Mouse (Mus musculus): ENCODE data around the gene Taf4. TPM values are rescaled to one million over a fixed set of nuclear protein-coding genes. Genes with fewer than 3 reads are reported as not detected.

The Taf4 gene
- polyA plus RNA-seq, 1 experiment = 22.9 TPM

DNA sequence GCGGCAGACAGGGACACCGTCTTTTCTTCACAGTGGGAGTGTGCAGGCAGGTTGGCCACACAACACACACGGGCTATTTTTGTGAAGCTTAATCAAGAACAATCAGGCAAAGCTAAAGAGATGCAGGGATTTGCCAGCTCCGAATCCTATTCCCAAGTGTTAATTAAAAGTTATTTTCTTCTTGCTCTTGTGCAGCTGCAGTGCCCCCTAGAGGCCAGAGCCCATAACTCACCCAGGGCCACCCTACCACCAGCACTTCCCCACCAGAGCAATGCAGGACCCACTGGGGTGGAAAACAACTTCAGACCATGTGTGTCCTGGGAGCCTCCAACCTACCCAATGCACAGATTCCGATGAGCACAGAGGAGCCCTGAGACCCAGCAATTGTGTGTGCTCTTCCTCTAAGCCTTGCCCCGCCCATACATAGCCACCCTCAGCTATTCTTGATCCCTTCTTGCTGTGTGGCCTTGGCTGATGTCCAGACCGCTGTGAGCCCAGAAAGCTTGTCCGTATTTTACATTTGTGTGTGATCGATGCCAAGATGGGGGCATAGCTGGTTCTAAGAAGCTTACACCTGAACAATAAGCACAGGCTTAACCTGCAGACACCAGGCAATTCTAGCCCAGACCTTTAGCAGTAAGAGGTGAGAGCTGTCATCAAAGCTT is 98.8 kb downstream of the Taf4 start:
- WGBS = 65% methylated on average over 9 of the region's 9 CpGs
- H3K4me1 ChIP-seq (ENCODE audit: control insufficient read depth, insufficient read depth, low read length) = no peaks in the 10 kb centered on the region
- H3K27ac ChIP-seq (ENCODE audit: control insufficient read depth, insufficient read depth, low read depth, low read length, poor library complexity) = no peak overlapping the region
- H3K4me3 ChIP-seq (replicated peaks; ENCODE audit: control insufficient read depth, low read depth, low read length) = no peak overlapping the region
- TF ChIP-seq CTCF (IDR thresholded peaks at IDR 0.05; ENCODE audit: control insufficient read depth, insufficient read depth, low read length) (peak; percentile 66), POLR2A (IDR thresholded peaks at IDR 0.05; ENCODE audit: borderline replicate concordance, control insufficient read depth, low read depth, low read length) (no peak)

DNA sequence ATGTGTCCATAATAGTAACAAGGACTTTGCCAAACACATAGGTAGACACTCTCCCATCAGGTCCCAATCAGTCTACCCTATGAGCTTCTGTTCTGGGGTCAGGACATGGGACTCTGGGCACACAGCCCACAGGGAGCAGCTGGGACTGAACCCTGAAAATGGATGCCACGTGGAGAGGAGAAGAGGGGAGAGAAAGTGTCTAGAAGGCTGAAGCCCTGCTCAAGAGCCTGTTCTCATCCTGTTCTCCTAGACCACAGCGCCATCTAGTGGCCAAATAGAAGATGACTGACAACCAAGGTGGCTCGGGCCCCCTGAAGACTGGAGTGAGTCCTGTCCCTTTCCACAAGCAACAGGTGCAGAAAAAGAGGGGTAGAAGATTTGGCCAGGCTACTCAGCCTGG is 101.3 kb downstream of the Taf4 start:
- 0% methylated on average over 3 of the region's 3 CpGs for WGBS
- no peaks in the 10 kb centered on the region for H3K4me1 ChIP-seq (ENCODE audit: control insufficient read depth, insufficient read depth, low read length)
- no peak overlapping the region for H3K27ac ChIP-seq (ENCODE audit: control insufficient read depth, insufficient read depth, low read depth, low read length, poor library complexity)
- H3K4me3 ChIP-seq (replicated peaks; ENCODE audit: control insufficient read depth, low read depth, low read length) = no peak overlapping the region
- TF ChIP-seq POLR2A (IDR thresholded peaks at IDR 0.05; ENCODE audit: borderline replicate concordance, control insufficient read depth, low read depth, low read length) (no peak), CTCF (IDR thresholded peaks at IDR 0.05; ENCODE audit: control insufficient read depth, insufficient read depth, low read length) (peak; percentile 80)

DNA sequence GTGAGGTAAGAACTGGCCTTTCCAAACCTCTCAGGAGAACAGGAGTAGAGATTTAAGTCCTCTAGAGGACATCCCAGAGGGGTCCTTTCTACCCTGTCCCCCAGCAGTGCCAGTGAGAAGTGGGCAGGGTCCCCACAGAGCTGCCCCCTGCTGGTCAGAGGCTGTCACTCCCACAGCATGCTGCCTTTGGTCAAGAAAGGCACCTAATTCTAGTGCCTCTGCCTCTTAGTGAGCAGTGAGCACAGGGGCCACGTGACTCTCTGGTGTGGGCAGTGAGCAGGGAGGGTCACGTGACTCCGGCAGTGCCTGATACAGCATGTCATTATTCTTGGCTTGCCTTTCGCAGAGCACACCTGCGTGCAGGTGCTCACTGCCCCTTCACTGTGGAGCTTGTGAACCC is 103.1 kb downstream of the Taf4 start:
- no peak overlapping the region for H3K27ac ChIP-seq (ENCODE audit: control insufficient read depth, insufficient read depth, low read depth, low read length, poor library complexity)
- H3K4me1 ChIP-seq (ENCODE audit: control insufficient read depth, insufficient read depth, low read length) = no peaks in the 10 kb centered on the region
- H3K4me3 ChIP-seq (replicated peaks; ENCODE audit: control insufficient read depth, low read depth, low read length) = no peak overlapping the region
- WGBS = 39% methylated on average over 5 of the region's 5 CpGs
- TF ChIP-seq POLR2A (IDR thresholded peaks at IDR 0.05; ENCODE audit: borderline replicate concordance, control insufficient read depth, low read depth, low read length) (no peak), CTCF (IDR thresholded peaks at IDR 0.05; ENCODE audit: control insufficient read depth, insufficient read depth, low read length) (peak; percentile 49; the same call in 1 of the 2 replicates)

DNA sequence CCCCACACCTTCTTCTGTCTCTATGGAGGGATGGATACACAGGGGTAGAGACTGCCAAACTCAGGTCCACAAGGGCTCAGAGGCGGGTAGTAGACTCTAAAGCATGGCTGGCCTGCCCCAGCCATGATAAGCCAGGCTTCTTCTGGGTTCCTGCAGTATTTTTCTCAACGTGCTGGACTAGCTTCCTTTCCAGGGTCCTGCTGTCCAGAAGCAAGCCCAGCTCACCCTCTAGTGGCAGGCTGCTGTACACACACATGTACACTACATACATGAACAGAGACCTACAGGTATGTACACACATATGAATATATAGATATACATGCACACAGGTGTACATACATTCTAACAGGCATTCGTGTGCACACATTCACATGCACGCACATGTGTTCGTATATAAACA is 103.7 kb downstream of the Taf4 start:
- H3K4me1 ChIP-seq (ENCODE audit: control insufficient read depth, insufficient read depth, low read length) = no peaks in the 10 kb centered on the region
- WGBS = 62% methylated on average over 5 of the region's 5 CpGs
- H3K27ac ChIP-seq (ENCODE audit: control insufficient read depth, insufficient read depth, low read depth, low read length, poor library complexity) = no peak overlapping the region
- H3K4me3 ChIP-seq (replicated peaks; ENCODE audit: control insufficient read depth, low read depth, low read length) = no peak overlapping the region
- TF ChIP-seq CTCF (IDR thresholded peaks at IDR 0.05; ENCODE audit: control insufficient read depth, insufficient read depth, low read length) = peak; percentile 27; the same call in 1 of the 2 replicates
- no peak for TF ChIP-seq POLR2A (IDR thresholded peaks at IDR 0.05; ENCODE audit: borderline replicate concordance, control insufficient read depth, low read depth, low read length)

DNA sequence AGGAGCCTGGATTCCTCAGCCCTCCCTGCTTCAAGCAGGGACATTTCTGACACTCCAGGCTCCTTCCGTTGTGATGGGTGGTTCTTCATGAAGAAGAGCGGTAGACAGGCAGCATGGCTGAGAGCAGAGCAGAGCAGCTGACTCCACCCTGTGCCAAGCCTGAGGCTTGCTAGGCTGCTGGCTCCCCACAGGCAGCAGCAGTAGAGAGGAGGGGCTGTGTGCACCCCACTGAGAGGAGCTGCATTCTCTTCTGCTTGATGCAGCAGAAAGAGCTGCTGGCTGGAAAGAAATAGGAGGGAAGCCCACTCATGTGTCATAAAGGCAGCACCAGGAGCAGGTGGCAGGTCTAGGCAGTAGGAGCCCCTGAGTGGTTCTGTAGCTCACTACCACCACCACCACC is 106.6 kb downstream of the Taf4 start:
- Histone ChIP-seq H3K4me1 (ENCODE audit: control insufficient read depth, insufficient read depth, low read length) (no peaks in the 10 kb centered on the region), H3K4me3 (replicated peaks; ENCODE audit: control insufficient read depth, low read depth, low read length) (no peak overlapping the region), H3K27ac (ENCODE audit: control insufficient read depth, insufficient read depth, low read depth, low read length, poor library complexity) (no peak overlapping the region)
- 37% methylated on average over 2 of the region's 2 CpGs for whole genome bisulfite sequencing
- TF ChIP-seq POLR2A (IDR thresholded peaks at IDR 0.05; ENCODE audit: borderline replicate concordance, control insufficient read depth, low read depth, low read length) (no peak), CTCF (IDR thresholded peaks at IDR 0.05; ENCODE audit: control insufficient read depth, insufficient read depth, low read length) (no peak)

DNA sequence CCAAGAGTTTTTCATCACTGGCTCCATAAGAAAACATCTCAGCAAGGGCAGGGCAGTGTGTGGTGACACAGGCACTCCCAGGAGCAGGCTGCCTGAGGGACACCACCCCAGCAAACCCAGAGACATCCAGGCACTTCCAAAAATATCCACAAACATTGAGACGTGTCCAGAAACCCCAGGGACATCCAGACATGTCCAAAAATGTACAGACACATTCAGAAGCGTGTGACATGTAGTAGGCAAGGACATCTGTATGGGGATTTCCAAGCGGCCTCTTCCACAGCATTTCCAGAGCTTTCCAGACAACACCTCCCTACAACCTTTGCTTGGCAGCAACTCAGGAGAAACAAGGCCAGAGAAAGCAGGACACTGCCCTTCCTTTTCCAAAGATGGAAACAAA is 108.8 kb downstream of the Taf4 start:
- H3K4me3 ChIP-seq (replicated peaks; ENCODE audit: control insufficient read depth, low read depth, low read length) = no peak overlapping the region
- WGBS = 58% methylated on average over 3 of the region's 3 CpGs
- no peaks in the 10 kb centered on the region for H3K4me1 ChIP-seq (ENCODE audit: control insufficient read depth, insufficient read depth, low read length)
- TF ChIP-seq CTCF (IDR thresholded peaks at IDR 0.05; ENCODE audit: control insufficient read depth, insufficient read depth, low read length) (no peak), POLR2A (IDR thresholded peaks at IDR 0.05; ENCODE audit: borderline replicate concordance, control insufficient read depth, low read depth, low read length) (no peak)
- no peak overlapping the region for H3K27ac ChIP-seq (ENCODE audit: control insufficient read depth, insufficient read depth, low read depth, low read length, poor library complexity)

DNA sequence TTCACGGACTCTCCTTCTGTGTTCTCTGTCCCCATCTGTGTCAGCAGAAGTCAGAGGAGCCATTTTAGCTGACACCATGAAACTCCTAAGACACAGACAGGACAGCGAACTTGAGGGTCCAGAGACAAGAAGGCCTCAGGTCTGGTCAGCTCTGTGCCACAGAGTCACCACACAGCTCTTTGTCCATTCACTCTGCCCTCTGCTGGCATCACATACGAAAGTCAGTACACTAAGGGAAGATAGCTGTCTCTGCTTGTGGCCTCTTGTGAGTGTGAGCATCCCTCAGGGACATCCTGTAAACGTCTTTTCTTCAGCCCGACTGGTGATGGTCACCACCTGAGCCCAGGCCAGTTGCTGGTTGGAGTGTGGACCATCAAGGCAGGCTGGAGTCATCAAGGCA is 111.3 kb downstream of the Taf4 start:
- TF ChIP-seq CTCF (IDR thresholded peaks at IDR 0.05; ENCODE audit: control insufficient read depth, insufficient read depth, low read length) (no peak), POLR2A (IDR thresholded peaks at IDR 0.05; ENCODE audit: borderline replicate concordance, control insufficient read depth, low read depth, low read length) (no peak)
- Histone ChIP-seq H3K4me1 (ENCODE audit: control insufficient read depth, insufficient read depth, low read length) (no peaks in the 10 kb centered on the region), H3K4me3 (replicated peaks; ENCODE audit: control insufficient read depth, low read depth, low read length) (no peak overlapping the region), H3K27ac (ENCODE audit: control insufficient read depth, insufficient read depth, low read depth, low read length, poor library complexity) (no peak overlapping the region)
- WGBS = 59% methylated on average over 5 of the region's 5 CpGs

DNA sequence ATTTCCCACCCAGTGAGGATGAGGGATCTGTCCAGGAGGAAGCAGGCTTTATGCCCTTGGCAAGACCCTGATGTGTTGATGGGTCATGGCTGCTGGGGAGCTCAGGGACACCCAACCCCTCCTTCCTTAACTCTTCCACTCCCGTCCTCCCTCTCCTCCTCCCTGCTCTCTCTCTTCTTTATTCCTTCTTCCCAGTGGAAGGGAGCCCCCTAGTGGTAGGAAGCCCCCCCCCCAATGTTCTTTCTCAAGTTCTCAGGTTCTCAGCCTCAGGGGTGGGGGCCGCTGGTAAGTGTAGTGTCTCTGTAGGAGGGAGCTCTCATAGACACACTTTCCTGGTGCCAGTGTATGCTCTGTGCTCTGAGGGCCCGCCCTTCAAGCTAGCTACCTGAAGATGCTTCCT is 113.2 kb downstream of the Taf4 start:
- TF ChIP-seq CTCF (IDR thresholded peaks at IDR 0.05; ENCODE audit: control insufficient read depth, insufficient read depth, low read length) (no peak), POLR2A (IDR thresholded peaks at IDR 0.05; ENCODE audit: borderline replicate concordance, control insufficient read depth, low read depth, low read length) (no peak)

DNA sequence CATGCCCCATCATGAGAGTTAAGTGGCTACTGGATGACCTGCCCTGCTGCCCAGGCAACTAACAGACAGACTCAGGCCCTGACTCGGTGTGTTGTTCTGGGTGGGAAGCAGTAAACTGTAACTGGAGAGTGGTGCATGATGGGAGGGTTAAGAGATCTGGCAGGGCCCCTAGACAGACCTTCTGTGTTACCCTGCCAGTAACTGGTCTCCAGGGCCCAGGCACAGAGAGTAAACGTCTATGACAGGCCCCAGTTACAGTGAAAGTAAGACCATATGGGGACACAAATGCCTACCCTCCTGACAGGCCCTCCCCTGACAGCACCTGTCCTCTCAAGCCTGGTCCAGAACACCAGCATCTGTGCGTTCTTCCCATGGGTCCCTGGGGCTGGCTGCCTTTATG is 113.8 kb downstream of the Taf4 start:
- TF ChIP-seq POLR2A (IDR thresholded peaks at IDR 0.05; ENCODE audit: borderline replicate concordance, control insufficient read depth, low read depth, low read length) (no peak), CTCF (IDR thresholded peaks at IDR 0.05; ENCODE audit: control insufficient read depth, insufficient read depth, low read length) (no peak)
- no peaks in the 10 kb centered on the region for H3K4me1 ChIP-seq (ENCODE audit: control insufficient read depth, insufficient read depth, low read length)
- no peak overlapping the region for H3K27ac ChIP-seq (ENCODE audit: control insufficient read depth, insufficient read depth, low read depth, low read length, poor library complexity)
- no peak overlapping the region for H3K4me3 ChIP-seq (replicated peaks; ENCODE audit: control insufficient read depth, low read depth, low read length)
- WGBS = 75% methylated on average over 3 of the region's 3 CpGs

More for the DNA sequence above, 113.2 kb downstream of the Taf4 start:
- 53% methylated on average over 3 of the region's 3 CpGs for WGBS
- Histone ChIP-seq H3K27ac (ENCODE audit: control insufficient read depth, insufficient read depth, low read depth, low read length, poor library complexity) (no peak overlapping the region), H3K4me1 (ENCODE audit: control insufficient read depth, insufficient read depth, low read length) (no peaks in the 10 kb centered on the region), H3K4me3 (replicated peaks; ENCODE audit: control insufficient read depth, low read depth, low read length) (no peak overlapping the region)

Other genes starting within 250 kb of the Taf4 start
- 19.9 and 37.9 TPM in 2 replicates for gene Lsm14b, start 48.3 kb upstream of the Taf4 start, polyA plus RNA-seq (2011; ENCODE audit: insufficient read depth, insufficient read length, low replicate concordance, missing spikeins)
- gene Psma7, start 65.8 kb upstream of the Taf4 start, polyA plus RNA-seq (2011; ENCODE audit: insufficient read depth, insufficient read length, low replicate concordance, missing spikeins) = 81.3 and 149 TPM in 2 replicates
- gene Ss18l1, start 65.9 kb upstream of the Taf4 start, polyA plus RNA-seq (2011; ENCODE audit: insufficient read depth, insufficient read length, low replicate concordance, missing spikeins) = 1.4 and 1.9 TPM in 2 replicates
- 3.5 and 8.2 TPM in 2 replicates for gene Mtg2, start 93.9 kb upstream of the Taf4 start, polyA plus RNA-seq (2011; ENCODE audit: insufficient read depth, insufficient read length, low replicate concordance, missing spikeins)
- gene Hrh3, start 127.8 kb upstream of the Taf4 start, polyA plus RNA-seq (2011; ENCODE audit: insufficient read depth, insufficient read length, low replicate concordance, missing spikeins) = not detected in 2 replicates
- 10.2 and 14.2 TPM in 2 replicates for gene Osbpl2, start 142.7 kb upstream of the Taf4 start, polyA plus RNA-seq (2011; ENCODE audit: insufficient read depth, insufficient read length, low replicate concordance, missing spikeins)
- gene Adrm1, start 194.8 kb upstream of the Taf4 start, polyA plus RNA-seq (2011; ENCODE audit: insufficient read depth, insufficient read length, low replicate concordance, missing spikeins) = 45.5 and 50.2 TPM in 2 replicates
- 1.5 and 6.6 TPM in 2 replicates for gene Lama5, start 249.2 kb upstream of the Taf4 start, polyA plus RNA-seq (2011; ENCODE audit: insufficient read depth, insufficient read length, low replicate concordance, missing spikeins)

Data from bone marrow, adult 2 months (tissue).